Comparison of ENCODE assay signal across 25 mouse cellular contexts in genomic region chr5:122832996-122833395, GRCm38 (mm10). TPM values are rescaled to one million over a fixed set of nuclear protein-coding genes. Genes with fewer than 3 reads are reported as not detected.
DNase-seq lines count a peak whose midpoint lies in the region; ATAC-seq and TF ChIP-seq lines count a peak whose summit lies in the region.
"Had no signal": no experiment of that assay in that cellular context is flagged by ENCODE, and none has a peak within 500 bp of the region (broad histone marks: within the 10 kb centered on the region; RNA-seq: fewer than 3 reads in every experiment).

No protein-coding gene starts in this region.

- WGBS in spleen, adult 2 months: 77% methylated on average over 10 of the region's 10 CpGs
- 76% methylated on average over 10 of the region's 10 CpGs for WGBS in hindbrain, postnatal 0 days

- H3K27me3 ChIP-seq in spleen, adult 2 months (ENCODE audit: control insufficient read depth, insufficient read depth, low read length): no peaks in the 10 kb centered on the region
- H3K27me3 ChIP-seq in hindbrain, postnatal 0 days (ENCODE audit: insufficient read depth, low read length): no peaks in the 10 kb centered on the region
- H3K27me3 ChIP-seq: embryonic facial prominence, embryonic 13.5 days; forebrain, embryonic 15.5 days; heart, embryonic 15.5 days; limb, embryonic 13.5 days; midbrain, embryonic 13.5 days had no signal

- no peak overlapping the region for H3K4me3 ChIP-seq in spleen, adult 2 months (ENCODE audit: extremely low read depth, insufficient read depth, insufficient read length)
- H3K4me3 ChIP-seq in hindbrain, postnatal 0 days (ENCODE audit: low read length): no peak overlapping the region
- H3K4me3 ChIP-seq: embryonic facial prominence, embryonic 13.5 days; forebrain, embryonic 10.5 days; forebrain, embryonic 15.5 days; gastrocnemius, adult 2 months; heart, embryonic 15.5 days; layer of hippocampus, adult 2 months; left cerebral cortex, adult 2 months; limb, embryonic 13.5 days; midbrain, embryonic 13.5 days had no signal

- no peaks in the 10 kb centered on the region for H3K9me3 ChIP-seq in hindbrain, postnatal 0 days (ENCODE audit: low read length)
- H3K9me3 ChIP-seq: embryonic facial prominence, embryonic 13.5 days; forebrain, embryonic 15.5 days; heart, embryonic 15.5 days; limb, embryonic 13.5 days; midbrain, embryonic 13.5 days had no signal

- H3K9ac ChIP-seq in hindbrain, postnatal 0 days (replicated peaks; ENCODE audit: low read length): no peak overlapping the region
- H3K9ac ChIP-seq: embryonic facial prominence, embryonic 13.5 days; forebrain, embryonic 15.5 days; heart, embryonic 15.5 days; limb, embryonic 13.5 days; midbrain, embryonic 13.5 days had no signal

- TF ChIP-seq POLR2A in spleen, adult 2 months (IDR thresholded peaks at IDR 0.05; ENCODE audit: low read depth, low read length): no peak

- H3K36me3 ChIP-seq in spleen, adult 2 months (ENCODE audit: control insufficient read depth, insufficient read depth, low read length): no peaks in the 10 kb centered on the region
- no peaks in the 10 kb centered on the region for H3K36me3 ChIP-seq in hindbrain, postnatal 0 days (ENCODE audit: insufficient read depth, low read length)
- H3K36me3 ChIP-seq: embryonic facial prominence, embryonic 13.5 days; forebrain, embryonic 10.5 days; forebrain, embryonic 15.5 days; heart, embryonic 15.5 days; limb, embryonic 13.5 days; midbrain, embryonic 13.5 days had no signal

- no peak for ATAC-seq in hindbrain, postnatal 0 days
- ATAC-seq: forebrain, embryonic 15.5 days; midbrain, embryonic 13.5 days had no signal

- DNase-seq in spleen, adult 2 months (ENCODE audit: low read depth in 1 of 2, low spot score in 2 of 2): no peak
- no peak for DNase-seq in spleen, adult 12 weeks (ENCODE audit: low spot score)
- peak; percentile 24 for DNase-seq in T-cell, adult 2 months (ENCODE audit: low spot score)
- DNase-seq in thymus, postnatal 0 days (ENCODE audit: low spot score): peak; percentile 15
- peak; percentile 74 for DNase-seq in yolk sac, embryonic 10.5 days (ENCODE audit: low spot score)
- DNase-seq in gastrocnemius, postnatal 25 days: no peak
- DNase-seq in hindbrain, postnatal 0 days (ENCODE audit: low spot score): no peak
- DNase-seq in kidney, adult 18-20 months: no peak
- DNase-seq: adrenal gland, postnatal 10 days; cerebellum, adult 18-20 months; cerebellum, postnatal 10 days; gastrocnemius, adult 2 months; kidney, adult 2 months; kidney, postnatal 36 days; retina, postnatal 1 day had no signal

- peak overlapping the region; percentile 75 for H3K27ac ChIP-seq in spleen, adult 2 months (ENCODE audit: insufficient read depth, low read length)
- no peak overlapping the region for H3K27ac ChIP-seq in hindbrain, postnatal 0 days
- H3K27ac ChIP-seq: embryonic facial prominence, embryonic 13.5 days; forebrain, embryonic 10.5 days; forebrain, embryonic 15.5 days; gastrocnemius, adult 2 months; heart, embryonic 15.5 days; layer of hippocampus, adult 2 months; left cerebral cortex, adult 2 months; limb, embryonic 13.5 days; macrophage; midbrain, embryonic 13.5 days had no signal

- H3K4me2 ChIP-seq in hindbrain, postnatal 0 days (ENCODE audit: low read depth, low read length): no peak overlapping the region
- H3K4me2 ChIP-seq: embryonic facial prominence, embryonic 13.5 days; forebrain, embryonic 15.5 days; heart, embryonic 15.5 days; limb, embryonic 13.5 days; liver, embryonic 11.5 days; midbrain, embryonic 13.5 days had no signal

- TF ChIP-seq CTCF in spleen, adult 2 months (IDR thresholded peaks at IDR 0.05; ENCODE audit: extremely low read depth, insufficient read depth, insufficient read length, insufficient replicate concordance): no peak
- no peak for TF ChIP-seq CTCF in hindbrain, postnatal 0 days (IDR thresholded peaks at IDR 0.05; ENCODE audit: low read depth)

- no peaks in the 10 kb centered on the region for H3K4me1 ChIP-seq in spleen, adult 2 months (ENCODE audit: control insufficient read depth, insufficient read depth, insufficient read length)
- no peaks in the 10 kb centered on the region for H3K4me1 ChIP-seq in hindbrain, postnatal 0 days (ENCODE audit: insufficient read depth, low read length)
- H3K4me1 ChIP-seq: embryonic facial prominence, embryonic 13.5 days; forebrain, embryonic 10.5 days; forebrain, embryonic 15.5 days; heart, embryonic 15.5 days; limb, embryonic 13.5 days; midbrain, embryonic 13.5 days had no signal

RNA-seq across cellular contexts. Expression of gene Anapc5, which starts 11.9 kb away (rescaled TPM):
- polyA plus RNA-seq in spleen, adult 2 months (2012; rRNA removed): 150 and 162 TPM in 2 replicates
- 407 and 446 TPM in 2 replicates for polyA plus RNA-seq in thymus, postnatal 0 days (2015; fragmentation: Nextera tagmentation; extraction: Ambion mirVana)
- total RNA-seq in gastrocnemius, postnatal 25 days (2021): 100 to 1,000 TPM; 247 to 262 TPM
- 446 and 449 TPM in 2 replicates for total RNA-seq in hindbrain, postnatal 0 days (2014; rRNA removed)
- 416 and 426 TPM in 2 replicates for polyA plus RNA-seq in hindbrain, postnatal 0 days (2015; fragmentation: Nextera tagmentation; extraction: Ambion mirVana)

RNA-seq across cellular contexts. Expression of gene Rnf34, which starts 16.9 kb away (rescaled TPM):
- 7.0 and 9.9 TPM in 2 replicates for polyA plus RNA-seq in spleen, adult 2 months (2012; rRNA removed)
- 35.8 and 37.9 TPM in 2 replicates for polyA plus RNA-seq in thymus, postnatal 0 days (2015; fragmentation: Nextera tagmentation; extraction: Ambion mirVana)
- 10 to 100 TPM; 16.9 to 18.7 TPM for total RNA-seq in gastrocnemius, postnatal 25 days (2021)
- 23.8 and 37.2 TPM in 2 replicates for total RNA-seq in hindbrain, postnatal 0 days (2014; rRNA removed)
- polyA plus RNA-seq in hindbrain, postnatal 0 days (2015; fragmentation: Nextera tagmentation; extraction: Ambion mirVana): 43.0 and 46.2 TPM in 2 replicates

RNA-seq across cellular contexts. Expression of gene Camkk2, which starts 53.8 kb away (rescaled TPM):
- 21.2 and 28.3 TPM in 2 replicates for polyA plus RNA-seq in spleen, adult 2 months (2012; rRNA removed)
- 24.7 and 27.1 TPM in 2 replicates for polyA plus RNA-seq in thymus, postnatal 0 days (2015; fragmentation: Nextera tagmentation; extraction: Ambion mirVana)
- 1 to 10 TPM; 4.7 to 7.5 TPM for total RNA-seq in gastrocnemius, postnatal 25 days (2021)
- 82.0 and 112 TPM in 2 replicates for total RNA-seq in hindbrain, postnatal 0 days (2014; rRNA removed)
- 61.8 and 65.3 TPM in 2 replicates for polyA plus RNA-seq in hindbrain, postnatal 0 days (2015; fragmentation: Nextera tagmentation; extraction: Ambion mirVana)

Comparison
In these comparisons a context has a peak if more than half of its experiments do, and no peak if none do; other contexts are left out.
1. DNase-seq: peak in T-cell, adult 2 months (single experiment), thymus, postnatal 0 days (single experiment) and yolk sac, embryonic 10.5 days (single experiment); none in spleen, adult 2 months (0 of 2), spleen, adult 12 weeks (single experiment), gastrocnemius, postnatal 25 days (single experiment), hindbrain, postnatal 0 days (single experiment) and kidney, adult 18-20 months (single experiment).